Mouse (Mus musculus) lung, embryonic 16.5 days (tissue): ENCODE results near the gene Tbc1d14. TPM values are rescaled to one million over a fixed set of nuclear protein-coding genes. Genes with fewer than 3 reads are reported as not detected.

Source experiments
- ATAC-seq: fragments of 200-750 bp; cut with Nextera tagmentation; 2 replicates; pipeline ENCODE4 v1.8.0; 2017; ENCODE audit warnings: low read depth, mild to moderate bottlenecking, moderate library complexity
- H3K27ac ChIP-seq: fragments of 300-500 bp; sonication (generic); 2 replicates; pipeline ENCODE4 v1.5.1; 2014; ENCODE audit warnings: mild to moderate bottlenecking, control low read depth, low read length
- H3K27me3 ChIP-seq: fragments of 300-500 bp; sonication (generic); 2 replicates; pipeline ENCODE4 v1.6.1; 2014; ENCODE audit warnings: low read depth, low read length, mixed read lengths; ENCODE audit not compliant: control insufficient read depth, insufficient read depth
- H3K36me3 ChIP-seq: fragments of 300-500 bp; sonication (generic); 2 replicates; pipeline ENCODE4 v1.6.1; 2014; ENCODE audit warnings: low read length; ENCODE audit not compliant: control insufficient read depth, insufficient read depth
- H3K4me1 ChIP-seq: fragments of 300-500 bp; sonication (generic); replicated peaks from 2 replicates; pipeline ENCODE4 v1.6.1; 2014; ENCODE audit warnings: low read length, mixed read lengths; ENCODE audit not compliant: control insufficient read depth, insufficient read depth
- H3K4me2 ChIP-seq: fragments of 300-500 bp; sonication (generic); 2 replicates; pipeline ENCODE4 v1.6.1; 2014; ENCODE audit warnings: low read depth, low read length, control low read depth
- H3K4me3 ChIP-seq: fragments of 300-500 bp; sonication (generic); 2 replicates; pipeline ENCODE4 v1.5.1; 2014; ENCODE audit warnings: mild to moderate bottlenecking, low read length, control low read depth
- H3K9ac ChIP-seq: fragments of 300-500 bp; sonication (generic); 2 replicates; pipeline ENCODE4 v1.6.1; 2014; ENCODE audit warnings: low read length, control low read depth
- H3K9me3 ChIP-seq: fragments of 300-500 bp; sonication (generic); 2 replicates; pipeline ENCODE4 v1.6.1; 2016; ENCODE audit warnings: low read length; ENCODE audit not compliant: control insufficient read depth
- WGBS: fragments of 180-500 bp; shearing (Covaris S2); extraction: QIAGEN DNeasy Blood & Tissue Kit; methylation state at CpG from one replicate; pipeline ENCODE4 v1.1.7; 2014; 5-methylcytosine and 5-hydroxymethylcytosine counted together
- polyA plus RNA-seq: library from polyadenylated mRNA; unstranded; fragments of >200 nt; fragmentation: Nextera tagmentation; extraction: Ambion mirVana; gene quantifications from 2 replicates; pipeline ENCODE4 v1.2.1, GENCODE M21; 2015

Gene Tbc1d14
- polyA plus RNA-seq, 1 experiment from 2014 or later = 25.2 TPM

DNA sequence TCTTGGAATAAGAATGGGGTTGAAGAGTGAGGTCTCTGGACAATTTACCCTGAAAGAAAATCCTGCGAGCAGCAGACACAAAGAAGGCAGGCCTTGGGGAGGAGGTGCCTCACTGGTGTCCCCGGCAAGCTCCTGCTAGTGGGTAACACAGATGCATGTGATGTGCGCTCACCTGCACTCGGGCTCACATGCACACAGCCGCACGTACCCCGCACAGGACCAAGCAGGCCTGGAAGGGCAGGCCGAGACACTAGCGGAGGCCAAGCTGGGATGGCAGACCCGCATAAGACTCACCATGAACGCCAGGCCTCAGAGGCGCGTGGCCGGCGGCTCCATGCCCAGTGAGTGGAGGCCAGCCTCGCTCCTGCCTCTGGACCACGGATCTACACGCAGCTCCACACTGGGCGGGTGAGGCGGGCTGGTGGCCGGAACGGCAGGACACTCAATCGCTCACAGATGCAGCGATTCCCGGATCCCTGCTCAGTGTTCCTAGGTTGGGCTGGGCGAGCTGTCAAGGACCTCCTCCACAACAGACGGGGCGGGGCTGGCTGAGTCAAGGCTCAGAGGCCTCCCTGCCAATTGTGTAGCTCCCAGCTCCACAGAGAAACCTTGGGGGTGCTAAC lies 62.8 kb downstream of the Tbc1d14 start:
- H3K4me1 ChIP-seq = peaks cover 12% of the 10 kb centered on the region
- H3K4me3 ChIP-seq = peak overlapping the region; percentile 68
- H3K9me3 ChIP-seq = no peaks in the 10 kb centered on the region
- H3K36me3 ChIP-seq = no peaks in the 10 kb centered on the region
- WGBS = 0% methylated on average over 28 of the region's 28 CpGs
- H3K27me3 ChIP-seq = no peaks in the 10 kb centered on the region
- peak overlapping the region; percentile 62; the same call in 1 of the 2 replicates for H3K27ac ChIP-seq
- H3K4me2 ChIP-seq = peak overlapping the region; percentile 83
- peak overlapping the region; percentile 86 for H3K9ac ChIP-seq
- ATAC-seq = peak; percentile 98

DNA sequence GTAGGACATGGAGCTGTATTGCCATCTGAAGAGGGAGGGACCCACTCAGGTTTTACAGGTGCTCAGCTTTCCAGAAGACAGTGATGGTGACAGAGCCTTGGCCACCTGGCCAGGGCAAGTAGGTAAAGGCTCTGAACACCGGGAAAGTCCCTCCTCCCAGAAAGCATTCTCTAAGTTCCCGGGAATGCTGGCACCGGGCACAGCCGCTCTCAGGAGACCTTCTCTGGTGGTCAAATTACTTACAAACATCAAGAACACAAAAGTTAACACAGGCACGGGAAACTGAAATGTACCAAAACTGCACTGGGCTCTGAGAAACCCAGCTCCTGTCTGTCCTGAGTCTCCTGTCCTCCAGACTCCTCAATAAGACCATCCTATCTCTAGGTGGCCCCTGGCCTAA lies 63.4 kb downstream of the Tbc1d14 start:
- 2% methylated on average over 5 of the region's 5 CpGs for WGBS
- Histone ChIP-seq H3K4me2 (peak overlapping the region; percentile 83), H3K27ac (peak overlapping the region; percentile 62; the same call in 1 of the 2 replicates), H3K27me3 (no peaks in the 10 kb centered on the region), H3K36me3 (no peaks in the 10 kb centered on the region), H3K4me1 (peaks cover 12% of the 10 kb centered on the region), H3K9ac (peak overlapping the region; percentile 86), H3K9me3 (no peaks in the 10 kb centered on the region), H3K4me3 (peak overlapping the region; percentile 68)
- no peak for ATAC-seq

DNA sequence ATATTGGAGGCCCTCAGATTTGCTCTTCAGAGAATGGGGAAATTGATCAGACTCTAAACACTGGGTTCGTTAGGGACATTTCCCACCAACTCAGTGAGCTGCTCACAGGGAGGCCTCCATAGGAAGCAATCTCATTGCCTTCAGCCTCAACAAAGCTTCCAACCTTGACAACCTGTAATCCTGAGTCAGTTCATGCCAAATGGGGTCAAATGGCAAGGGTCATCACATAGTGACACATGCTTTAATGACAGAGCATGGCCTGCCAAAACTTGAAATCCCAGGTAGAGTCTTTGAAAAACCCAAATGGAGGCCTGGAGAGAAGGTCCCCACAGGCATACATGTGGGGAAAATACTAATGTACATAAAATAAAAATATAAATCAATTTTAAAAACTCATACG lies 66.2 kb downstream of the Tbc1d14 start:
- no peak for ATAC-seq
- no peak overlapping the region for H3K4me3 ChIP-seq
- no peaks in the 10 kb centered on the region for H3K9me3 ChIP-seq
- H3K4me2 ChIP-seq = no peak overlapping the region
- peaks cover 12% of the 10 kb centered on the region for H3K4me1 ChIP-seq
- no peak overlapping the region for H3K27ac ChIP-seq
- H3K36me3 ChIP-seq = peaks cover under 1% of the 10 kb centered on the region; the same call in 1 of the 2 replicates
- H3K9ac ChIP-seq = no peak overlapping the region
- WGBS = 87% methylated on average over 2 of the region's 2 CpGs
- no peaks in the 10 kb centered on the region for H3K27me3 ChIP-seq

DNA sequence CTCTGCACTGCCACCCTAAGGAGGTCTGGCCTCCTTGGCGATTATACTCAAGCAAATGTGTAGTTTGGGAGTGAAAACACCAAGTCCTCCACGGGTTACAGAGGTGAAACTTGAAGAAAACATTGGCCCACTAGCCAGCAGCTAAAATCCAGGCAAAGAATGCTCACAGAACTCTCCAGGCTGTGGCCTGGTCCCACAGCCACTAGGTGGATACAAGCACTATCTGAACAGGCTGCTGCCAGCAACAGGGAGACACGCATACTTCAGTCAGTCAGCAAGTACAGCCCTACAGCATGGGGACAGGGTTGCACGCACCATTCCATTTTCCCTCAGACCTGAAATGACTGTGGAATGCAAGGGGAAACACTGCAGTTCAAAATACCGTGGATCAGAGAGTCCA lies 66.8 kb downstream of the Tbc1d14 start:
- Histone ChIP-seq H3K27me3 (no peaks in the 10 kb centered on the region), H3K9me3 (no peaks in the 10 kb centered on the region), H3K36me3 (peaks cover 6% of the 10 kb centered on the region), H3K4me2 (no peak overlapping the region), H3K4me1 (peaks cover 12% of the 10 kb centered on the region), H3K9ac (no peak overlapping the region), H3K27ac (no peak overlapping the region), H3K4me3 (no peak overlapping the region)
- ATAC-seq = no peak
- 73% methylated on average over 5 of the region's 5 CpGs for WGBS

DNA sequence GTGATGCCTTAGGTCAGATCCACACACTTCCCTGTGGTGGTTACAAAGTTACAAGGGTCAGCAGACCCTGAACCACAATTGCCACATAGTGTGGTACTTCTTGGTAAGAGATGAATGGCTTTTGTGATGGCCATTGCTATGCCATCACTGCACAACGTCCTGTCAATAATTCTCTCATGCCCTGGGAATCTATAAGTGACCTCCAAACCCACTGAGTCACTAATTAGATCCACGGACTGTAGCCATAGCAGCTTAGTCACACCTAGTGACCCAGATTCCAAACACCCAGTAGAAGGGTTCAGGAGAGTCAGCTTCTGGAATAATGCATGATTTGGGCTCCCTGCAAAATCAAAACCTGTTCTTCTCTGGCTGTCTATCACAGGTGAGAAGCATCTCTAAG lies 67.9 kb downstream of the Tbc1d14 start:
- Histone ChIP-seq H3K27me3 (no peaks in the 10 kb centered on the region), H3K9ac (no peak overlapping the region), H3K36me3 (peaks cover 9% of the 10 kb centered on the region), H3K27ac (no peak overlapping the region), H3K4me2 (no peak overlapping the region), H3K9me3 (no peaks in the 10 kb centered on the region), H3K4me3 (no peak overlapping the region), H3K4me1 (peaks cover 9% of the 10 kb centered on the region)
- ATAC-seq = no peak
- WGBS = 75% methylated on average over 2 of the region's 2 CpGs

DNA sequence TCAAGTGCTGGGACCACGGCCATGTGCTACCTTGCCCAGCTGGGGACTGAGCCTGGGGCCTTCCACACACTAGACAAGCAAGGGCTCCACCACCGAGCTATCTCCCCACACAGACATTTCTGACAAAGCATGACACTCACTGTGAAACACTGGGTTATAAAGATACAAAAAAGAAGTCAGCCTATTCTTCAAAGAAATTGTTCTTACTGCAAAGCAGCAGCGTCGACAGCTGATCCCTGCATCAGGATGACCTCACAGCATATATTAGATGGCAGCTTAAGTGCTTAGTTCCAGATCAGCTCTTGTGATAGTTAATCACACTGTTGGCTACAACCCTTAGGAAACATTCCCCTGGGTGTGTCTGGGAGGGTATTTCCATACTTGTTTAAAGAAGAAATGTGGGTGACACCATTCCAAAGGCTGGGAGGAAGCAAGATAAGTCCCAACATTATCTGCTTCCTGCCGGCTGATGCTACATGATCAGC lies 69.8 kb downstream of the Tbc1d14 start:
- WGBS = 69% methylated on average over 5 of the region's 5 CpGs
- no peaks in the 10 kb centered on the region for H3K27me3 ChIP-seq
- no peak overlapping the region for H3K4me2 ChIP-seq
- no peak overlapping the region for H3K27ac ChIP-seq
- H3K4me1 ChIP-seq = no peaks in the 10 kb centered on the region; the same call in 1 of the 2 replicates
- no peak overlapping the region for H3K9ac ChIP-seq
- H3K9me3 ChIP-seq = no peaks in the 10 kb centered on the region
- no peak overlapping the region for H3K4me3 ChIP-seq
- H3K36me3 ChIP-seq = peaks cover 12% of the 10 kb centered on the region
- ATAC-seq = no peak

DNA sequence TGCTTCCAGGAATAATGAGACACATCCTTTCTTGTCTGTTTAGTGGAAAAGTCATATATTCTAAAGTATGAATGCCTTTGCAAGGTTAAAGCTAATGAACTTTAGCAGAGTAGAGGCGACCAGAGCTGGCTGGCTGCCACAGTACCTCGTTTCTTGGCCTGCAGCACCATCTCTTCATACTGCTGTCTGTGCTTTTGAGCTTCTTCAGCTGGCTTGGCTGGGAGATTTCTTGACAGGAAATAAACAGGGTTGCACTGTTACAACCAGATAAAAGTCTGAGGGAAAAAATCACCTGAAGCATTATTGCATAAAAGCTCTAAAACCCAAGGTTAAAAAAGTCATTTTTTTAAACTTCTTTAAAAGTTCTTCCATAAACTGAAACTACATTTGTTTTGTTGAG lies 70.3 kb downstream of the Tbc1d14 start:
- Histone ChIP-seq H3K9me3 (no peaks in the 10 kb centered on the region), H3K27me3 (no peaks in the 10 kb centered on the region), H3K4me1 (no peaks in the 10 kb centered on the region; the same call in 1 of the 2 replicates), H3K4me2 (no peak overlapping the region), H3K4me3 (no peak overlapping the region), H3K27ac (no peak overlapping the region), H3K9ac (no peak overlapping the region), H3K36me3 (peaks cover 12% of the 10 kb centered on the region)
- ATAC-seq = peak; percentile 36; the same call in 1 of the 2 replicates
- 45% methylated on average over 2 of the region's 2 CpGs for WGBS

DNA sequence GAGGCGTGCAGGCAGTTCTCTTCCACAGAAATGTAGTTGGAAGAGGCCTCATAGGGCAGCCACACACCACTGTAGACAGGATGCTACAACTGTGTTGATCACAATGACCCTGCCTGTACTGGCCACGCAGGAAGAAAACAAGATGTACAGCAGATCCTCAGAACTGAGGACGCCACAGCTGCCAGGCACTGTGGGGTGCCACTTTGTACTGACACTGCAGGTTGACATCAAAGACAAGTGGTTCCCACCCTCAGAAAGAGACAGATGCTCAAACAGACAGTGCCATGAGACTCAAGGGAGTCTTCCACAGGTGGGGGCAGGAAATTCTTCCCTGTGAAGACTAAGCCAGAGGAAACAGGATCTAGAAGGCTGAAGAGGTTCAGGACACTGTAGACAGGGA lies 73.3 kb downstream of the Tbc1d14 start:
- no peaks in the 10 kb centered on the region for H3K9me3 ChIP-seq
- no peak overlapping the region for H3K4me2 ChIP-seq
- H3K4me1 ChIP-seq = no peaks in the 10 kb centered on the region; the same call in 1 of the 2 replicates
- H3K27ac ChIP-seq = no peak overlapping the region
- H3K27me3 ChIP-seq = no peaks in the 10 kb centered on the region
- 79% methylated on average over 3 of the region's 3 CpGs for WGBS
- H3K36me3 ChIP-seq = peaks cover 17% of the 10 kb centered on the region
- no peak for ATAC-seq
- H3K4me3 ChIP-seq = no peak overlapping the region
- H3K9ac ChIP-seq = no peak overlapping the region

DNA sequence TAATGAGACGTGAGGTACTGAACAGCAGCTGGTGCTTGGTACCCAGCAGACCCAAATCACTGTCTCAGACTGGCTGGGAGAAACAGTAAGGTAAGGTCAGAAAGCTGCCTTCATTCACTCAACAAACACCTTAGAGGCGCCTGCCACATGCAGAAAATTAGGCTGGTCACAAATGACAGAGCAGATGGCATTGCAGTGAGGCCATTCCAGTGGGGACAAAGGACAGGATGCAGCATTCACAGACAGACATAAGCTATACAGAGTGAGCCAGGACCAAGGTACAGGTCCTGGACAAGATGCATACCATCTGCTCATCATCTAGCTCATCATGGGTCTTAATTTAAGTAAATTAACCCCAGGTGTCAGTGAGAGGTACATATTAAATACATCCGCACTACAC lies 75.5 kb downstream of the Tbc1d14 start:
- ATAC-seq = no peak
- no peaks in the 10 kb centered on the region for H3K4me1 ChIP-seq
- no peak overlapping the region for H3K4me2 ChIP-seq
- H3K9ac ChIP-seq = no peak overlapping the region
- no peaks in the 10 kb centered on the region for H3K9me3 ChIP-seq
- H3K4me3 ChIP-seq = no peak overlapping the region
- 85% methylated on average over 3 of the region's 3 CpGs for WGBS
- H3K36me3 ChIP-seq = peaks cover 17% of the 10 kb centered on the region
- H3K27ac ChIP-seq = no peak overlapping the region
- no peaks in the 10 kb centered on the region for H3K27me3 ChIP-seq
